In genomic region chr2:69603726-69604393, GRCm38 (mm10) we compare ENCODE assay signal across 23 mouse cellular contexts. TPM values are rescaled to one million over a fixed set of nuclear protein-coding genes. Genes with fewer than 3 reads are reported as not detected.
DNase-seq lines count a peak whose midpoint lies in the region; ATAC-seq and TF ChIP-seq lines count a peak whose summit lies in the region.
"Had no signal": no experiment of that assay in that cellular context is flagged by ENCODE, and none has a peak within 500 bp of the region (broad histone marks: within the 10 kb centered on the region; RNA-seq: fewer than 3 reads in every experiment).

No protein-coding gene starts in this region.

- H3K4me1 ChIP-seq in intestine, postnatal 0 days (replicated peaks; ENCODE audit: control insufficient read depth, insufficient read depth, low read length), result no peaks in the 10 kb centered on the region
- no peaks in the 10 kb centered on the region for H3K4me1 ChIP-seq in kidney, postnatal 0 days (replicated peaks; ENCODE audit: insufficient read depth, low read length)
- no peaks in the 10 kb centered on the region for H3K4me1 ChIP-seq in stomach, postnatal 0 days (replicated peaks; ENCODE audit: control insufficient read depth, insufficient read depth)
- H3K4me1 ChIP-seq: embryonic facial prominence, embryonic 15.5 days; hindbrain, embryonic 10.5 days; neural tube, embryonic 15.5 days had no signal

- no peak overlapping the region for H3K4me3 ChIP-seq in intestine, postnatal 0 days (ENCODE audit: low read depth, low read length)
- no peak overlapping the region for H3K4me3 ChIP-seq in kidney, postnatal 0 days (replicated peaks; ENCODE audit: low read depth, low read length)
- H3K4me3 ChIP-seq in stomach, postnatal 0 days (ENCODE audit: low read depth, low read length), result no peak overlapping the region
- H3K4me3 ChIP-seq: embryonic facial prominence, embryonic 15.5 days; heart, embryonic 12.5 days; hindbrain, embryonic 10.5 days; layer of hippocampus, adult 2 months; neural tube, embryonic 15.5 days had no signal

- 48% methylated on average over 7 of the region's 7 CpGs for WGBS in intestine, postnatal 0 days
- whole genome bisulfite sequencing in kidney, postnatal 0 days, result 86% methylated on average over 7 of the region's 7 CpGs
- WGBS in stomach, postnatal 0 days, result 78% methylated on average over 7 of the region's 7 CpGs

- no peak overlapping the region for H3K4me2 ChIP-seq in intestine, postnatal 0 days (replicated peaks; ENCODE audit: low read depth)
- no peak overlapping the region for H3K4me2 ChIP-seq in kidney, postnatal 0 days (ENCODE audit: low read length)
- H3K4me2 ChIP-seq in stomach, postnatal 0 days (replicated peaks; ENCODE audit: low read depth), result no peak overlapping the region
- H3K4me2 ChIP-seq: embryonic facial prominence, embryonic 15.5 days; heart, embryonic 12.5 days; neural tube, embryonic 15.5 days had no signal

- peak; percentile 87 for ATAC-seq in intestine, postnatal 0 days
- ATAC-seq in kidney, postnatal 0 days (replicated peaks; ENCODE audit: low FRiP score, low read depth), result peak; percentile 61; the same call in 1 of the 2 replicates
- ATAC-seq in stomach, postnatal 0 days (ENCODE audit: low FRiP score, low TSS enrichment), result peak; percentile 61
- ATAC-seq: forebrain, postnatal 0 days had no signal

- no peak overlapping the region for H3K9ac ChIP-seq in intestine, postnatal 0 days (ENCODE audit: low read depth, low read length)
- no peak overlapping the region for H3K9ac ChIP-seq in kidney, postnatal 0 days (ENCODE audit: low read depth, low read length)
- H3K9ac ChIP-seq in stomach, postnatal 0 days (ENCODE audit: low read length), result no peak overlapping the region
- H3K9ac ChIP-seq: embryonic facial prominence, embryonic 15.5 days; forebrain, postnatal 0 days; heart, embryonic 12.5 days; neural tube, embryonic 15.5 days had no signal

- TF ChIP-seq CTCF in intestine, postnatal 0 days (IDR thresholded peaks at IDR 0.05; ENCODE audit: low read depth), result no peak
- no peak for TF ChIP-seq CTCF in kidney, postnatal 0 days (IDR thresholded peaks at IDR 0.05; ENCODE audit: low read depth)
- TF ChIP-seq CTCF in stomach, postnatal 0 days (IDR thresholded peaks at IDR 0.05; ENCODE audit: low read depth), result no peak

- no peaks in the 10 kb centered on the region for H3K36me3 ChIP-seq in intestine, postnatal 0 days (ENCODE audit: control insufficient read depth, insufficient read depth)
- H3K36me3 ChIP-seq in kidney, postnatal 0 days (ENCODE audit: insufficient read depth, low read length), result no peaks in the 10 kb centered on the region
- no peaks in the 10 kb centered on the region for H3K36me3 ChIP-seq in stomach, postnatal 0 days (ENCODE audit: control insufficient read depth, insufficient read depth, low read length)
- H3K36me3 ChIP-seq: embryonic facial prominence, embryonic 15.5 days; heart, embryonic 12.5 days; hindbrain, embryonic 10.5 days; neural tube, embryonic 15.5 days had no signal

- H3K27me3 ChIP-seq in intestine, postnatal 0 days (replicated peaks; ENCODE audit: control insufficient read depth, insufficient read depth, low read length), result no peaks in the 10 kb centered on the region
- H3K27me3 ChIP-seq in kidney, postnatal 0 days (ENCODE audit: insufficient read depth, low read length), result no peaks in the 10 kb centered on the region
- no peaks in the 10 kb centered on the region for H3K27me3 ChIP-seq in stomach, postnatal 0 days (ENCODE audit: control insufficient read depth, insufficient read depth, low read length)
- H3K27me3 ChIP-seq: embryonic facial prominence, embryonic 15.5 days; heart, embryonic 12.5 days; neural tube, embryonic 15.5 days had no signal

- H3K9me3 ChIP-seq in intestine, postnatal 0 days (ENCODE audit: control insufficient read depth), result no peaks in the 10 kb centered on the region
- H3K9me3 ChIP-seq in kidney, postnatal 0 days (replicated peaks; ENCODE audit: low read length), result no peaks in the 10 kb centered on the region
- H3K9me3 ChIP-seq in stomach, postnatal 0 days (ENCODE audit: control insufficient read depth, low read length), result no peaks in the 10 kb centered on the region
- H3K9me3 ChIP-seq: embryonic facial prominence, embryonic 15.5 days; heart, embryonic 12.5 days; hindbrain, embryonic 10.5 days; neural tube, embryonic 15.5 days had no signal

- H3K27ac ChIP-seq in intestine, postnatal 0 days (ENCODE audit: low read depth, low read length), result peak overlapping the region; percentile 78
- H3K27ac ChIP-seq in kidney, postnatal 0 days, result 0 out of 2 replicates have a peak overlapping the region, but pooled peaks have one; percentile 13
- H3K27ac ChIP-seq in stomach, postnatal 0 days (replicated peaks), result no peak overlapping the region
- H3K27ac ChIP-seq: embryonic facial prominence, embryonic 15.5 days; hindbrain, embryonic 10.5 days; layer of hippocampus, adult 2 months; macrophage; neural tube, embryonic 15.5 days had no signal

- TF ChIP-seq EP300 in stomach, postnatal 0 days (optimal IDR thresholded peaks at IDR 0.05), result no peak

- peak; percentile 24 for DNase-seq in 416B (ENCODE audit: low read depth)
- DNase-seq in kidney, postnatal 0 days (ENCODE audit: low spot score), result no peak
- no peak for DNase-seq in stomach, postnatal 0 days (ENCODE audit: low spot score)
- DNase-seq in spleen, postnatal 4 days (ENCODE audit: low spot score in 2 of 2), result no peak
- no peak for DNase-seq in cerebellum, adult 8-10 months
- DNase-seq in thymus, postnatal 25 days, result no peak
- DNase-seq: adrenal gland, postnatal 25 days; cerebellum, adult 9-10 months; forebrain, postnatal 0 days; gastrocnemius, postnatal 25 days; heart, adult 18-20 months; heart, postnatal 10 days; layer of hippocampus, postnatal 36 days; right cerebral cortex, adult 18-20 months; right cerebral cortex, postnatal 4 days; thymus, adult 2 months had no signal

RNA-seq across cellular contexts. Expression of gene Lrp2, which starts 18.0 kb away (rescaled TPM):
- 1.6 TPM in 2 replicates for polyA plus RNA-seq in intestine, postnatal 0 days (2015; fragmentation: Nextera tagmentation; extraction: Ambion mirVana)
- polyA plus RNA-seq in kidney, postnatal 0 days (2015; fragmentation: Nextera tagmentation; extraction: Ambion mirVana), result 37.5 TPM in 2 replicates
- 0.29 TPM in 2 replicates for polyA plus RNA-seq in stomach, postnatal 0 days (2015; fragmentation: Nextera tagmentation; extraction: Ambion mirVana)
- polyA plus RNA-seq: macrophage had no signal

RNA-seq across cellular contexts. Expression of gene Bbs5, which starts 43.1 kb away (rescaled TPM):
- 5.0 and 6.1 TPM in 2 replicates for polyA plus RNA-seq in intestine, postnatal 0 days (2015; fragmentation: Nextera tagmentation; extraction: Ambion mirVana)
- polyA plus RNA-seq in kidney, postnatal 0 days (2015; fragmentation: Nextera tagmentation; extraction: Ambion mirVana), result 18.2 and 20.4 TPM in 2 replicates
- polyA plus RNA-seq in stomach, postnatal 0 days (2015; fragmentation: Nextera tagmentation; extraction: Ambion mirVana), result 10.3 and 10.4 TPM in 2 replicates

Comparison
In these comparisons a context has a peak if more than half of its experiments do, and no peak if none do; other contexts are left out.
1. RNA of gene Lrp2, which starts 18.0 kb away (polyA plus RNA-seq): 37.5 TPM in kidney, postnatal 0 days; 1.6 TPM in intestine, postnatal 0 days and 0.29 TPM in stomach, postnatal 0 days; every median in the first group is over 10 times any median in the second.
2. Peak in every context shown above with its lines, with median percentiles within 50 percentile points of each other: ATAC-seq.